Mouse (Mus musculus) olfactory bulb, adult 2 months (tissue): Measurements from ENCODE around the gene Pzp. TPM values are rescaled to one million over a fixed set of nuclear protein-coding genes. Genes with fewer than 3 reads are reported as not detected.

Experiments
- H3K27ac ChIP-seq: fragments of 200-500 bp; 2 replicates; pipeline ENCODE4 v1.5.1; 2012; ENCODE audit warnings: low read depth, low read length; ENCODE audit not compliant: insufficient read depth
- H3K4me1 ChIP-seq: fragments of 200-500 bp; 2 replicates; pipeline ENCODE4 v1.6.1; 2012; ENCODE audit warnings: low read length; ENCODE audit not compliant: control insufficient read depth, insufficient read depth
- H3K4me3 ChIP-seq: fragments of 200-500 bp; 2 replicates; pipeline ENCODE4 v1.5.1; 2012; ENCODE audit warnings: mild to moderate bottlenecking, low read depth, low read length, moderate library complexity; ENCODE audit not compliant: insufficient read depth
- CTCF ChIP-seq: fragments of 200-500 bp; IDR thresholded peaks from 2 replicates; pipeline ENCODE4 v1.5.1; 2012; ENCODE audit warnings: low read depth, mild to moderate bottlenecking, low read length, moderate library complexity; ENCODE audit not compliant: insufficient read depth
- POLR2A ChIP-seq: fragments of 200-500 bp; IDR thresholded peaks from 2 replicates; pipeline ENCODE4 v1.6.1; 2012; ENCODE audit warnings: mild to moderate bottlenecking, low read depth, low read length, moderate library complexity; ENCODE audit not compliant: insufficient read depth
- WGBS: fragments of 180-500 bp; shearing (Covaris S2); methylation state at CpG from one replicate; pipeline ENCODE4 v1.1.7; 2018; 5-methylcytosine and 5-hydroxymethylcytosine counted together
- polyA plus RNA-seq: library from polyadenylated mRNA; stranded (reverse); fragments of >200 nt; gene quantifications from 2 replicates; pipeline ENCODE4 v1.2.4, GENCODE M21; 2012; ENCODE audit warnings: low replicate concordance; ENCODE audit not compliant: missing spikeins, insufficient read depth, insufficient read length

The Pzp gene
- polyA plus RNA-seq, 1 experiment = not detected

- H3K4me3 ChIP-seq = no peak overlapping the region
- peaks cover 4% of the 10 kb centered on the region; the same call in 1 of the 2 replicates for H3K4me1 ChIP-seq
- no peak overlapping the region for H3K27ac ChIP-seq
- TF ChIP-seq POLR2A (no peak), CTCF (no peak)
- WGBS = 16% methylated on average over 7 of the region's 7 CpGs
Observed at GRCm38 (mm10) chr6:128466043-128466442, 60.5 kb downstream of the Pzp start.

GRCm38 (mm10) chr6:128464996-128465395 lies 61.5 kb downstream of the Pzp start:
- no peak overlapping the region for H3K4me3 ChIP-seq
- WGBS = 95% methylated on average over 4 of the region's 4 CpGs
- peaks cover 4% of the 10 kb centered on the region; the same call in 1 of the 2 replicates for H3K4me1 ChIP-seq
- TF ChIP-seq POLR2A (no peak), CTCF (no peak)
- H3K27ac ChIP-seq = no peak overlapping the region

- no peak overlapping the region for H3K27ac ChIP-seq
- H3K4me1 ChIP-seq = peaks cover 4% of the 10 kb centered on the region; the same call in 1 of the 2 replicates
- H3K4me3 ChIP-seq = no peak overlapping the region
- no peak for TF ChIP-seq CTCF
- no peak for TF ChIP-seq POLR2A
Observed at GRCm38 (mm10) chr6:128461606-128462005, 64.9 kb downstream of the Pzp start.

GRCm38 (mm10) chr6:128460729-128461503 lies 65.6 kb downstream of the Pzp start:
- WGBS = 84% methylated on average over 14 of the region's 14 CpGs
- no peak overlapping the region for H3K4me3 ChIP-seq
- H3K27ac ChIP-seq = no peak overlapping the region
- no peak for TF ChIP-seq POLR2A
- no peak for TF ChIP-seq CTCF
- H3K4me1 ChIP-seq = peaks cover under 1% of the 10 kb centered on the region; the same call in 1 of the 2 replicates

- H3K4me1 ChIP-seq = no peaks in the 10 kb centered on the region
- no peak overlapping the region for H3K4me3 ChIP-seq
- 43% methylated on average over 2 of the region's 2 CpGs for WGBS
- TF ChIP-seq POLR2A (no peak), CTCF (no peak)
- H3K27ac ChIP-seq = no peak overlapping the region
Observed at GRCm38 (mm10) chr6:128460321-128460720, 66.2 kb downstream of the Pzp start.

GRCm38 (mm10) chr6:128457186-128457585 lies 69.3 kb downstream of the Pzp start:
- no peak overlapping the region for H3K27ac ChIP-seq
- H3K4me3 ChIP-seq = no peak overlapping the region
- TF ChIP-seq CTCF (no peak), POLR2A (no peak)
- 89% methylated on average over 5 of the region's 5 CpGs for WGBS
- H3K4me1 ChIP-seq = no peaks in the 10 kb centered on the region

GRCm38 (mm10) chr6:128455835-128456605 lies 70.5 kb downstream of the Pzp start:
- no peak for TF ChIP-seq CTCF
- TF ChIP-seq POLR2A = no peak
- 80% methylated on average over 12 of the region's 12 CpGs for WGBS
- H3K4me3 ChIP-seq = no peak overlapping the region
- H3K4me1 ChIP-seq = no peaks in the 10 kb centered on the region
- no peak overlapping the region for H3K27ac ChIP-seq

- Histone ChIP-seq H3K4me3 (no peak overlapping the region), H3K27ac (no peak overlapping the region), H3K4me1 (no peaks in the 10 kb centered on the region)
- WGBS = 98% methylated on average over 5 of the region's 5 CpGs
- TF ChIP-seq CTCF = no peak
- no peak for TF ChIP-seq POLR2A
Observed at GRCm38 (mm10) chr6:128447063-128447462, 79.5 kb downstream of the Pzp start.
